Mouse (Mus musculus) CH12.LX (cell line): Measurements from ENCODE around the gene Pgp. TPM values are rescaled to one million over a fixed set of nuclear protein-coding genes. Genes with fewer than 3 reads are reported as not detected.

Experiments
- DNase-seq: peaks from one replicate; pipeline ENCODE4 v3.0.0-alpha.2; 2013; ENCODE audit errors: extremely low read depth
- H3K27ac ChIP-seq: 2 replicates; pipeline ENCODE4 v1.5.1; 2012; ENCODE audit warnings: low read depth, mild to moderate bottlenecking, control low read depth, moderate library complexity; ENCODE audit not compliant: insufficient read depth
- H3K27me3 ChIP-seq: replicated peaks from 2 replicates; pipeline ENCODE3; 2012; ENCODE audit warnings: inconsistent platforms
- H3K36me3 ChIP-seq, 2 experiments: replicated peaks in 1 of 2; 2 replicates each; pipeline versions ENCODE3 to v1.6.1; 2012; ENCODE audit warnings: inconsistent platforms in 1 of 2, low read length in 1 of 2, mild to moderate bottlenecking in 1 of 2, mixed read lengths in 1 of 2, moderate library complexity in 1 of 2; ENCODE audit not compliant: control insufficient read depth in 1 of 2, insufficient read depth in 1 of 2
- H3K4me1 ChIP-seq, 2 experiments: 2 replicates each; pipeline ENCODE4 v1.6.1; 2012; ENCODE audit warnings: inconsistent platforms in 1 of 2, moderate library complexity in 1 of 2; ENCODE audit not compliant: insufficient read depth in 2 of 2, control insufficient read depth in 1 of 2
- H3K4me2 ChIP-seq: 2 replicates; pipeline ENCODE4 v1.6.1; 2012; ENCODE audit warnings: low read depth, mild to moderate bottlenecking, control low read depth; ENCODE audit not compliant: poor library complexity, insufficient read depth, severe bottlenecking
- H3K4me3 ChIP-seq, 3 experiments: fragments of 150-350 bp in 1 of 3; sonication (generic) in 1 of 3; replicated peaks in 1 of 3; 2 replicates each; pipeline versions ENCODE3 to v1.5.1; 2011 to 2012; ENCODE audit warnings: low read depth in 2 of 3, low read length in 2 of 3, mild to moderate bottlenecking in 2 of 3, moderate library complexity in 2 of 3, control low read depth in 1 of 3, improper control_type of control experiment in 1 of 3, inconsistent platforms in 1 of 3, mixed read lengths in 1 of 3; ENCODE audit not compliant: poor library complexity in 1 of 3
- H3K79me2 ChIP-seq: replicated peaks from 2 replicates; pipeline ENCODE4 v1.6.1; 2012; ENCODE audit warnings: mild to moderate bottlenecking, moderate library complexity; ENCODE audit not compliant: control insufficient read depth, poor library complexity, insufficient read depth, severe bottlenecking; ENCODE audit errors: extremely low read depth
- H3K9ac ChIP-seq: 2 replicates; pipeline ENCODE4 v1.6.1; 2012; ENCODE audit warnings: low read depth, mild to moderate bottlenecking, control low read depth, moderate library complexity; ENCODE audit not compliant: insufficient read depth
- H3K9me3 ChIP-seq: replicated peaks from 2 replicates; pipeline ENCODE3; 2012; ENCODE audit warnings: low read length, inconsistent platforms, mixed read lengths
- CHD1 ChIP-seq: IDR thresholded peaks from 2 replicates; pipeline ENCODE4 v1.6.1; 2012; ENCODE audit warnings: low read depth, low read length, improper control_type of control experiment, inconsistent platforms
- CHD2 ChIP-seq: IDR thresholded peaks from 2 replicates; pipeline ENCODE4 v1.6.1; 2011; ENCODE audit warnings: low read length, improper control_type of control experiment
- ELF1 ChIP-seq: IDR thresholded peaks from 2 replicates; pipeline ENCODE4 v1.6.1; 2014; ENCODE audit warnings: low read depth, mild to moderate bottlenecking, inconsistent platforms, low read length, improper control_type of control experiment
- GABPA ChIP-seq: IDR thresholded peaks from 2 replicates; pipeline ENCODE4 v1.6.1; 2012; ENCODE audit warnings: low read depth, low read length, improper control_type of control experiment, inconsistent platforms; ENCODE audit not compliant: insufficient replicate concordance
- JUN ChIP-seq: IDR thresholded peaks from 2 replicates; pipeline ENCODE4 v1.6.1; 2011; ENCODE audit warnings: low read depth, mild to moderate bottlenecking, low read length, improper control_type of control experiment, moderate library complexity; ENCODE audit not compliant: insufficient read depth
- JUND ChIP-seq: conservative IDR thresholded peaks from 2 replicates; pipeline ENCODE4 v1.6.1; 2011; ENCODE audit warnings: low read depth, low read length, improper control_type of control experiment
- KAT2A ChIP-seq: IDR thresholded peaks from 2 replicates; pipeline ENCODE4 v1.6.1; 2012; ENCODE audit warnings: low read length, improper control_type of control experiment, inconsistent platforms; ENCODE audit not compliant: insufficient replicate concordance
- MAFK ChIP-seq: IDR thresholded peaks from 2 replicates; pipeline ENCODE4 v1.6.1; 2011; ENCODE audit warnings: low read length, improper control_type of control experiment; ENCODE audit not compliant: insufficient replicate concordance
- MAZ ChIP-seq: IDR thresholded peaks from 2 replicates; pipeline ENCODE4 v1.6.1; 2012; ENCODE audit warnings: low read depth, mild to moderate bottlenecking, inconsistent platforms, low read length, improper control_type of control experiment, moderate library complexity
- MXI1 ChIP-seq: IDR thresholded peaks from 2 replicates; pipeline ENCODE4 v1.6.1; 2011; ENCODE audit warnings: mild to moderate bottlenecking, low read depth, low read length, improper control_type of control experiment
- MYC ChIP-seq: IDR thresholded peaks from 2 replicates; pipeline ENCODE4 v1.6.1; 2011; ENCODE audit warnings: low read depth, mild to moderate bottlenecking, improper control_type of control experiment, low read length
- NRF1 ChIP-seq: IDR thresholded peaks from 2 replicates; pipeline ENCODE4 v1.6.1; 2014; ENCODE audit warnings: low read depth, mild to moderate bottlenecking, inconsistent platforms, low read length, improper control_type of control experiment, moderate library complexity
- RAD21 ChIP-seq: IDR thresholded peaks from 2 replicates; pipeline ENCODE4 v1.6.1; 2011; ENCODE audit warnings: low read depth, mild to moderate bottlenecking, low read length, improper control_type of control experiment, moderate library complexity
- UBTF ChIP-seq: IDR thresholded peaks from 2 replicates; pipeline ENCODE4 v1.6.1; 2012; ENCODE audit warnings: low read depth, mild to moderate bottlenecking, inconsistent platforms, low read length, improper control_type of control experiment, moderate library complexity
- USF1 ChIP-seq: IDR thresholded peaks from 2 replicates; pipeline ENCODE4 v1.6.1; 2014; ENCODE audit warnings: low read depth, mild to moderate bottlenecking, inconsistent platforms, low read length, improper control_type of control experiment
- USF2 ChIP-seq: conservative IDR thresholded peaks from 2 replicates; pipeline ENCODE4 v1.6.1; 2011; ENCODE audit warnings: low read depth, low read length, improper control_type of control experiment
- ZKSCAN1 ChIP-seq: IDR thresholded peaks from 2 replicates; pipeline ENCODE4 v1.6.1; 2012; ENCODE audit warnings: low read depth, inconsistent platforms, low read length, improper control_type of control experiment, borderline replicate concordance
- dilution Hi-C: fragments of 300-500 bp; cut with MboI; formaldehyde crosslinking; loops from 2 replicates; pipeline ENCODE4 v1.14.3; 2020; ENCODE audit warnings: low sequenced_read_pairs; ENCODE audit not compliant: extremely low pct_unique_long_range_greater_than_20kb, extremely low pct_ligation_motif_present
- in situ Hi-C: fragments of 300-500 bp; cut with MboI; formaldehyde crosslinking; loops from 3 replicates; pipeline ENCODE4 v1.14.3; 2019; ENCODE audit warnings: low sequenced_read_pairs, low pct_ligation_motif_present, low pct_unique_long_range_greater_than_20kb, mixed read lengths
- polyA plus RNA-seq: library from polyadenylated mRNA; unstranded; fragments of >175 nt; gene quantifications from 2 replicates; pipeline ENCODE4 v1.2.1, GENCODE M21; 2012; ENCODE audit warnings: low read depth; ENCODE audit not compliant: insufficient read length
- total RNA-seq, 2 experiments: library from RNA; depleted of rRNA; stranded (reverse); fragments of 300-350 nt in 1 of 2; fragments of >200 nt in 1 of 2; gene quantifications; 2 replicates each; pipeline ENCODE4 v1.2.3; 2012 to 2014

The Pgp gene
- total and polyA plus RNA-seq, 3 experiments: 14.2 to 41.8 (median 41.6) TPM

DNA sequence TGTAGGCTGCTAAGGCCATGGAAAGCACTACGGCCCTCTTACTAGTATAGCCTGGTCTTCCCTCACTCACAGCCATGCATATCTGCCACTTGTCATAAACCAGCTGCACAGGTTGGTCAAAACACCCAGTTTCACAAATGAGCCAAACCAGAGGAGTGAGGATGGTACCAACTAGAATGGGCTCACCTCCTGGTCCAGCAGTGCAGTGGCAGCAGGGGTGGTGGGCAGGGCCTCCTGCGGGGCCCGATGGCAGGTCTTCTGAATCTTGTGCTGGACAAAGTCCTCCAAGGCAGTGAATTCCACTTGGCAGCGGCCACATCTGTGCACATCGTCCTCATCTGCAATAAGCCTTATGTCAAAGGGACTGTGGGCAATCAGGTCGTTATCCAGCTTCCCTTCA, 19.0 kb upstream of the Pgp start:
- Histone ChIP-seq H3K27ac (no peak overlapping the region), H3K27me3 (no peaks in the 10 kb centered on the region), H3K36me3 (peaks cover 48 to 63% of the 10 kb centered on the region in 2 experiments), H3K9me3 (no peaks in the 10 kb centered on the region), H3K4me3 (no peak overlapping the region), H3K79me2 (peaks cover 15% of the 10 kb centered on the region), H3K4me1 (peaks cover 3 to 45% of the 10 kb centered on the region in 2 experiments; a peak in 3 of 4 replicates), H3K4me2 (no peak overlapping the region), H3K9ac (no peak overlapping the region)
- no peak for TF ChIP-seq KAT2A
- TF ChIP-seq MAFK: no peak
- no peak for TF ChIP-seq RAD21
- TF ChIP-seq MAZ: no peak
- no peak for TF ChIP-seq GABPA
- no peak for TF ChIP-seq MYC
- no peak for TF ChIP-seq UBTF
- no peak for TF ChIP-seq CHD1
- TF ChIP-seq ZKSCAN1: no peak
- no peak for TF ChIP-seq ELF1
- TF ChIP-seq NRF1: no peak
- TF ChIP-seq JUN: no peak
- no peak for TF ChIP-seq USF2
- no peak for TF ChIP-seq CHD2
- no peak for TF ChIP-seq USF1
- TF ChIP-seq MXI1: no peak
- dilution Hi-C loops: no loop called here
- no peak for DNase-seq
- in situ Hi-C loops: no loop called here

DNA sequence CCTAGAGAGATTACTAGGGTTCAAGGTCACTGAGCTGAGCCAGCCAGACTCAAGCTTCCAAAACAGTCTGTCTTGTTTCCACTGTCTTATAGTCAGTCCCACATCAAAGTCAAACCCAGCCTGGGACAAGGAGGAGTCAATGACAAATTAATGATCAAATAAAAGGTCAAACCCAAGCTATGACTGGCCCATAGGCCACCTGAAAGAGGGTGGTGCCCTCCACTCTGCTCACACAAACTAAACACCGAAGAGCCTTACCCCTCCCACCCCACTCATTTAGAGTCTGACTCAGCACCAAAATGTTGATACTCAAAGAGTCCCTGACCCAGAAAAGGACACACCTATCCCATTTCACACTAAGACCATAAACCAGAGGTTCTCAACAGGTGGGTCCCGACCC, 16.8 kb upstream of the Pgp start:
- no peak overlapping the region; the same call in 1 of the 2 replicates for H3K4me2 ChIP-seq
- in situ Hi-C loops (no loop called here), dilution Hi-C loops (no loop called here)
- no peaks in the 10 kb centered on the region for H3K27me3 ChIP-seq
- H3K36me3 ChIP-seq: peaks cover 28 to 41% of the 10 kb centered on the region in 2 experiments
- H3K4me3 ChIP-seq: no peak overlapping the region
- DNase-seq: no peak
- H3K27ac ChIP-seq: no peak overlapping the region
- H3K79me2 ChIP-seq: peaks cover 15% of the 10 kb centered on the region
- no peak for TF ChIP-seq JUND
- no peaks in the 10 kb centered on the region for H3K9me3 ChIP-seq
- no peak overlapping the region for H3K9ac ChIP-seq
- peaks cover 3 to 27% of the 10 kb centered on the region in 2 experiments; a peak in 3 of 4 replicates for H3K4me1 ChIP-seq
